Mouse (Mus musculus) ES-E14 (cell line): ENCODE data around the gene Ipo4. TPM values are rescaled to one million over a fixed set of nuclear protein-coding genes. Genes with fewer than 3 reads are reported as not detected.
A peak's percentile ranks its signal among the peaks of the same experiment; 100 is the strongest.

Experiments
- DNase-seq: peaks from one replicate; pipeline ENCODE4 v3.0.0-alpha.2; 2013; ENCODE audit warnings: low read depth, low spot score
- H3K27ac ChIP-seq: 2 replicates; pipeline ENCODE4 v1.5.1; 2012; ENCODE audit warnings: low read depth, mild to moderate bottlenecking, low read length, moderate library complexity, mixed read lengths; ENCODE audit not compliant: poor library complexity, insufficient read depth, severe bottlenecking
- H3K36me3 ChIP-seq: 2 replicates; pipeline ENCODE4 v1.6.1; 2012; ENCODE audit warnings: mild to moderate bottlenecking, low read length, moderate library complexity, mixed read lengths; ENCODE audit not compliant: control insufficient read depth, poor library complexity, insufficient read depth, severe bottlenecking
- H3K4me1 ChIP-seq, 2 experiments: fragments of 150-350 bp in 1 of 2; sonication (generic) in 1 of 2; 2 replicates each; pipeline ENCODE4 v1.6.1; 2012; ENCODE audit warnings: low read length in 2 of 2, mild to moderate bottlenecking in 1 of 2, mixed read lengths in 1 of 2; ENCODE audit not compliant: control insufficient read depth in 2 of 2, insufficient read depth in 2 of 2, poor library complexity in 1 of 2
- H3K4me3 ChIP-seq, 2 experiments: fragments of 150-350 bp in 1 of 2; sonication (generic) in 1 of 2; 2 replicates each; pipeline ENCODE4 v1.5.1; 2012; ENCODE audit warnings: low read length in 2 of 2, low read depth in 1 of 2, mild to moderate bottlenecking in 1 of 2, mixed read lengths in 1 of 2; ENCODE audit not compliant: insufficient read depth in 1 of 2, poor library complexity in 1 of 2, severe bottlenecking in 1 of 2
- H3K9ac ChIP-seq: 2 replicates; pipeline ENCODE4 v1.6.1; 2012; ENCODE audit warnings: low read depth, mild to moderate bottlenecking, low read length, mixed read lengths; ENCODE audit not compliant: poor library complexity, insufficient read depth, severe bottlenecking
- H3K9me3 ChIP-seq: fragments of 150-350 bp; sonication (generic); 2 replicates; pipeline ENCODE4 v1.6.1; 2012; ENCODE audit warnings: low read depth, mild to moderate bottlenecking, low read length; ENCODE audit not compliant: control insufficient read depth, insufficient read depth
- CHD2 ChIP-seq: IDR thresholded peaks from 2 replicates; pipeline ENCODE4 v1.6.1; 2014; ENCODE audit warnings: mild to moderate bottlenecking, low read depth, low read length, inconsistent platforms
- HCFC1 ChIP-seq: IDR thresholded peaks from 2 replicates; pipeline ENCODE4 v1.6.1; 2012; ENCODE audit warnings: low read length, inconsistent platforms, borderline replicate concordance; ENCODE audit not compliant: insufficient read depth
- MAFK ChIP-seq: IDR thresholded peaks from 2 replicates; pipeline ENCODE4 v1.6.1; 2014; ENCODE audit warnings: mild to moderate bottlenecking, low read depth, low read length, inconsistent platforms; ENCODE audit not compliant: insufficient read depth
- ZC3H11A ChIP-seq: IDR thresholded peaks from 2 replicates; pipeline ENCODE4 v1.6.1; 2012; ENCODE audit warnings: low read depth, mild to moderate bottlenecking, inconsistent platforms, low read length, borderline replicate concordance
- ZNF384 ChIP-seq: IDR thresholded peaks from 2 replicates; pipeline ENCODE4 v1.6.1; 2012; ENCODE audit warnings: low read depth, low read length, inconsistent platforms
- in situ Hi-C, 2 experiments: fragments of 600-800 bp; cut with MboI; formaldehyde crosslinking; loops; one replicate each; pipeline ENCODE4 v1.15.1; 2025; ENCODE audit warnings: low sequenced_read_pairs in 2 of 2, inconsistent platforms in 1 of 2; ENCODE audit not compliant: unreplicated experiment in 2 of 2
- total RNA-seq: library from RNA; depleted of rRNA; stranded (reverse); fragments of 300-350 nt; gene quantifications from 2 replicates; pipeline ENCODE4 v1.2.3, GENCODE M21; 2012; rRNA removed

Gene Ipo4
- total RNA-seq = 62.9 and 111 TPM in 2 replicates

DNA sequence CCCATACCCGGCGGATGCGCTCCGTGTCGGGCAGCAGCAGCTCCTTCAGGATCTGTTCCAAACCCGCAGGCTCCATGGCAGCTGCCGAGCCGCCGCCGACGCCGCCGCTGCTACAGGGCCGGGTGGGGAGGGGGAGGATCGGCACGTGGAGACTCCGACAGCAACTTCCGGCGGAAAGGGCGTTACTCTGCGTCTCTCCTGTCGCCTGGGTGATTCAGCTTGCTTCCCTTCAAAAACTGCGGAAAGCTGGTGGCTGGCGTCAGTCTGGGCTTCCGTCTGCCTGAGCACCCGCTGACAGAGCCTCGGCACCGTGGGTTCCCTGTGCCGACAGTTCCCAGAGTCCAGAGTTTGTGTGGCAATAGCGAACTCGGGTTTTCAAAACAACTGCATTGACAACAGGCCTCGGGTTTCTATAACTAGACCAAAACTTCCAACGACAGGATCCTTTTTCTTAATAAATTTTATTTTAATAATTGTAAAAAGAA, at the start of gene Ipo4:
Gene Ipo4, minus strand, starts transcription at position 435 of the 485 bp plus-strand sequence.
- Histone ChIP-seq H3K9me3 (no peaks in the 10 kb centered on the region), H3K4me1 (peaks cover 2 to 6% of the 10 kb centered on the region in 2 experiments; a peak in 1 of 4 replicates), H3K27ac (no peak within 1 kb of the TSS), H3K36me3 (peaks cover 49% of the 10 kb centered on the region), H3K4me3 (peak within 1 kb of the TSS; percentile 77 to 81), H3K9ac (peak within 1 kb of the TSS; percentile 83)
- peak; percentile 81 for DNase-seq
- in situ Hi-C loops = no loop called here
- TF ChIP-seq HCFC1 (peak; percentile 66; the same call in 1 of the 2 replicates), ZC3H11A (no peak), MAFK (no peak), ZNF384 (no peak)

DNA sequence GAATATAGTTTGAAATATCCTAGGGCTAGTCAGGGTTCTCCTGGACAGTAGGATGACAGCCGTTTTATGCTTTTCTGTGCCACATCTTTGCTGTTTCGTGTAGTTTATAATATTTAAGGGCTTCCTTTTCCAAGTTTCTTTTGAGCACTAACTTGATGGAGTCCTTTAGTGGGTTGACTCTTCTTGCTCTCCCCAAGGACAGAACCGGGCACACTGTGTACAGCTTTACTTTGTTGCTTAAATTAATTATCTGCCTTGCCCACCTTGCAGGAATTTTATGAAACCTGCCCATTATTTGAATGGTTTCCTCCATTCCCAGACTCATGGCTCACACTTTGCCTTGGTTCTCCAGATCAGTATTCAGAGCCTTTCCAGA, 46.3 kb upstream of the Ipo4 start:
- Histone ChIP-seq H3K4me3 (peak overlapping the region; percentile 89 to 90), H3K27ac (no peak overlapping the region), H3K4me1 (peaks cover 0 to 2% of the 10 kb centered on the region in 2 experiments; a peak in 1 of 4 replicates), H3K9me3 (no peaks in the 10 kb centered on the region), H3K36me3 (peaks cover 19% of the 10 kb centered on the region), H3K9ac (no peak overlapping the region; the same call in 1 of the 2 replicates)
- no peak for DNase-seq
- TF ChIP-seq MAFK (no peak), CHD2 (no peak), ZNF384 (no peak), HCFC1 (no peak), ZC3H11A (no peak)
- in situ Hi-C loops = loop anchor here in 1 of 2 experiments (5.0 kb wide), 1 partner anchor 60 kb away; no protein-coding TSS in a partner anchor

DNA sequence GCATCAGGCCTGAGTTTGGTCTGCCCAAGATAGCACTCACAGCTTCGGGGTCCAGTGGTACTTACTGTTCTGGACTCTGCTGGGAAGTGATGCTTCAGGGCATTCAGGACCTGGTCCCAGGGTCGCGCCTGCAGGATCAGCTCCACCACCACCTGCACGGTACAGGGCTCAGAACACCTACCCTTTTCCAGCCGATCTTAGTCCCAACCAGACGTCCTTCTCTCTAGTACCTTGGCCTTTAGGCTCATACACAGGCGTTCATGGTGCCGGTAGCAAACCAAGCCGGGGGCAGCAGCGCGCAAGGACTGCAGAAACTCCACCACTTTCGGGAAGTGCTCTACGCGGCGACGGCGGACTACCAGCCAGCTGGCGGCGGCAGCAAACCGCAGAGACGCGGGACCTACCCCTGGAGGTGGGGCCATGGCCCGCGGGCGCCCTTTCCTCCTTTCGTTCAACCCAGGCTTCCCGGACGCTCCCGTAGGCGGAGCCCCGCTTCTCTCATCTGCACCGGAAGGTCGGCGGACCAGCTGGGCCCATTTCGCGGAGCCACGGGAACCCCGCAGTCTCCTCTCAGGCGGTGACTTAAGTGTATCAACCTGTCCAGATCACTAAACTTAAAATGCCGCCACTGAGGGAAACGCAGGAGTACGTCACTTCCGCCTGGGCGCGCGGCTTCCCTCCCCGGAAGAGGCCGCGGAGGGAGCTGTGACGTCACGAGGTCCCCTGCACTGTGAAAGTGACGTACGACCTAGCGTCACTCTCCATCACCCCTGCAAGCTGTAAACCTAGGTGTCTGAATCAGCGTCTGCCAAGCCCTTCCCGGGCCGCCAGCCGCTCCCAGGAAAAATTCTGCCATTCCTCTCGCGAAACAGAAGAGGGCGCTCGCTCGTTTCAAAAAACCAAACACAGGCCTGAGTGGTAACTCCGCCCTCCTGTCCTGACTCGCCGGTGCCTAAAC, 45.7 kb upstream of the Ipo4 start, which contains the start of gene Tinf2:
Gene Tinf2, minus strand, starts transcription at position 661 of the 958 bp plus-strand sequence.
- H3K9ac ChIP-seq = peak within 1 kb of the TSS; percentile 94
- H3K4me1 ChIP-seq = peaks cover 0 to 2% of the 10 kb centered on the region in 2 experiments; a peak in 1 of 4 replicates
- H3K4me3 ChIP-seq = peak within 1 kb of the TSS; percentile 89 to 90
- H3K9me3 ChIP-seq = no peaks in the 10 kb centered on the region
- DNase-seq = peak; percentile 95
- in situ Hi-C loops = loop anchor here in 1 of 2 experiments (5.0 kb wide), 1 partner anchor 61 kb away; no protein-coding TSS in a partner anchor
- no peak for TF ChIP-seq CHD2
- TF ChIP-seq MAFK = 0 out of 2 replicates have a peak, but pooled peaks have one; percentile 12
- peak; percentile 92 for TF ChIP-seq ZC3H11A
- no peak for TF ChIP-seq ZNF384
- TF ChIP-seq HCFC1 = peak; percentile 61; the same call in 1 of the 2 replicates
- peaks cover 23% of the 10 kb centered on the region for H3K36me3 ChIP-seq
- H3K27ac ChIP-seq = peak within 1 kb of the TSS; percentile 91

DNA sequence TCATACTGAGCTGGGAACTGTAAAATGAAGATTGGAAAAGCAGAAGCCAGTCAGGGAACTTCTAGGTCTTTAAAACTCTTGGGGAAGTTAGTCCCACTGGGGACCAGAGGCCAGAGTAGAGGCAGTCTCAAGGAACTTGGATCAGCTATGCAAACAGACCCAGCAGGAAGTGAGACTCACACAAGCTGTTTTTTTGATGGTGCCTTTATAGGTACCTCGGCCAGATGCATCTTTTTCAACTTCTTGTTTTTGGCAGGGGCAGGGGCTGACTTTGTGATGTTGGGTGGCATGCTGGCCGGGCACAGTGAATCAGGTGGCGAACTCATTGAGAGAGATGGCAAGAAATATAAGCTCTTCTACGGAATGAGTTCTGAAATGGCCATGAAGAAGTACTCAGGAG, 41.9 kb upstream of the Ipo4 start:
- peaks cover 24% of the 10 kb centered on the region for H3K36me3 ChIP-seq
- H3K4me1 ChIP-seq = peaks cover 0 to 4% of the 10 kb centered on the region in 2 experiments; a peak in 2 of 4 replicates
- in situ Hi-C loops = no loop called here
- no peak overlapping the region for H3K9ac ChIP-seq
- no peak overlapping the region for H3K27ac ChIP-seq
- DNase-seq = no peak
- no peak overlapping the region for H3K4me3 ChIP-seq
- TF ChIP-seq HCFC1 = no peak
- TF ChIP-seq MAFK = no peak
- TF ChIP-seq ZNF384 = no peak
- no peak for TF ChIP-seq CHD2
- TF ChIP-seq ZC3H11A = no peak
- H3K9me3 ChIP-seq = no peaks in the 10 kb centered on the region
